Mouse (Mus musculus): ENCODE data around the gene Fat1. TPM values are rescaled to one million over a fixed set of nuclear protein-coding genes. Genes with fewer than 3 reads are reported as not detected.

The Fat1 gene
- polyA plus RNA-seq, 1 experiment from 2014 or later = 0.78 TPM

DNA sequence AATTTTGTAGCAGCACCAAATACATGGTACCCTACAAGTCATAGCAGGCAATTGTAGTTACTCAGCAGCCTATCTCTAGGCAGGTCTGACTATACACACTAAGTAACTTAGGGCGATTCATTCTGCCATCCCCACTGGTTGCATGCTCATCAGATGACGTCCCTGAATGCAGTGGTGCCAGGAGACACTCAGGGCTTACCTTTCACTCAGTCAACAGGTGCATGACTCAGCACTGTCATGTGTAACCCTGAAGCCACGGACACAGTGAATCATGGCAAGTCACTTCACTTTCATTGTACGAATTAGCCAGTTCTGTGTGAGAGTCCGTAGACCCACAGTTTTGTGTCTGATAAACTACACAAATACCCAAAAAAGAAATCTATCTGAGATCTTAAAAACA, 10.3 kb upstream of the Fat1 start:
- TF ChIP-seq EP300 (IDR thresholded peaks at IDR 0.05; ENCODE audit: low read depth) (no peak), CTCF (IDR thresholded peaks at IDR 0.05; ENCODE audit: low read depth) (no peak)
- H3K4me1 ChIP-seq (ENCODE audit: insufficient read depth) = no peaks in the 10 kb centered on the region
- H3K4me3 ChIP-seq (ENCODE audit: low read depth, low read length) = no peak overlapping the region
- no peak overlapping the region for H3K27ac ChIP-seq (ENCODE audit: low read depth)
- ATAC-seq (no peak), DNase-seq (no peak)
- H3K9ac ChIP-seq (replicated peaks) = no peak overlapping the region
- H3K36me3 ChIP-seq (replicated peaks; ENCODE audit: insufficient read depth, low read length) = no peaks in the 10 kb centered on the region
- H3K4me2 ChIP-seq (ENCODE audit: low read depth, low read length) = no peak overlapping the region
- H3K9me3 ChIP-seq (ENCODE audit: low read length) = 0 out of 2 replicates have a peak, but pooled peaks cover 7% of the 10 kb centered on the region
- no peaks in the 10 kb centered on the region for H3K27me3 ChIP-seq (ENCODE audit: insufficient read depth, low read length)
- 71% methylated on average over 5 of the region's 5 CpGs for WGBS (ENCODE audit: insufficient replicate concordance)

DNA sequence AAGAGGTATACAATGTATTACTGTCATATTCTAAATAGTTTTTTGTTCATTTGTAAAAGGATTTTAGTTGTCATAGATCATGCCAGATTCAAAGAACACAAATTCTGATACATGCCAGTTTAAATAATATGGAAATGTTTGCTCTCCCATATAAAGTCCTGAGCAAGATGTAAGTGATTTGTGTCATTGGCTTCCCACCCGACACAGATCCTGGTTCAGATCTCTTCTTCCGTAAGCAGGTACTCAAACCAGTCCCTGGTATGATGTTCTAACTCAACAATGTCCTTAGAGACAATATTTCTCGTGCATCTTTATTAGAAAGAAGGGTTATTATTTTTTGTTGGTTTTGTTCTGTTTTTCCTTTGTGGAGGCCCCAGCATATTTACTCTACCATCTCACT, 5.2 kb upstream of the Fat1 start:
- Histone ChIP-seq H3K36me3 (replicated peaks; ENCODE audit: insufficient read depth, low read length) (no peaks in the 10 kb centered on the region), H3K4me1 (ENCODE audit: insufficient read depth) (no peaks in the 10 kb centered on the region), H3K9ac (replicated peaks) (no peak overlapping the region), H3K27ac (ENCODE audit: low read depth) (no peak overlapping the region), H3K9me3 (ENCODE audit: low read length) (peaks cover 7% of the 10 kb centered on the region; the same call in 1 of the 2 replicates), H3K4me2 (ENCODE audit: low read depth, low read length) (no peak overlapping the region), H3K4me3 (ENCODE audit: low read depth, low read length) (no peak overlapping the region), H3K27me3 (ENCODE audit: insufficient read depth, low read length) (peaks cover 15% of the 10 kb centered on the region)
- no peak for DNase-seq
- no peak for ATAC-seq
- TF ChIP-seq EP300 (IDR thresholded peaks at IDR 0.05; ENCODE audit: low read depth) (no peak), CTCF (IDR thresholded peaks at IDR 0.05; ENCODE audit: low read depth) (no peak)
- WGBS (ENCODE audit: insufficient replicate concordance) = 77% methylated on average over 3 of the region's 3 CpGs

DNA sequence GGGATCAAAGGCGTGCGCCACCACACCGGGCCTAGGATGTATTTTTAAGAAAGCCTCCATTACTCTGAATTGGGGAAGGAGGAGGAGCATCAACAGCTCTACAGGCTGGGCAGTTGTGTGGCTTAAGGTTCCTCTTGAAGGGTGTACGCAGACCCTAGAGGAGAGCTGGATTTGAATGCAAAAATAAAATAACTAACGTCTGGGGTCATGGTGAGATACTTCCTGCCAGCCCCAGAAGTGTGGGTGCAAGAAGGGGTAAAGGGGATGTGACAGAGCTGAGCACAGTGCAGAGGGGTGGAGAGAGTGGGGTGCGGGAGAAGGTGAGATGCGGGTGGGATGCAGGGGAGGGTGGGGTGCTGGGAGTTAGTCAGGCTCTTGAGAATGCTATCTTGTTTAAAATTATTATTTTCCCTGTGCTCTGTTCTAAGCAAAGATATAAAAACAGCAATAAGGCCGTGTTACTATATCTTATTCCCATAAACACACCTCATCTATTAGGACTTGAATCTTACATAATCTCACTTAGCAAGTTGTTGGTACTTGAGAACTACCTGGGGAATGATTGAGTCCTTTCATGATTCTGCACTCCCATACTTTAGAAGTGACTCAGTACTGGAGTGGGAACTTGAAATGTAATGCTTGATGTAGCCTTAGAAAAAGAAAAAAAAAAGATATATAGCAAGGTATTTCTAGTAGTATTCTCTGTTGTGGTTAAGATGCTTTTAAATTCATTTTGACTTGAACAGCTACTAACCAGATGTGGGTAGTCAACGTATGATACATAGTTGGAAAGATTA, 2.5 kb upstream of the Fat1 start:
- no peak for TF ChIP-seq CTCF (IDR thresholded peaks at IDR 0.05; ENCODE audit: low read depth)
- TF ChIP-seq EP300 (IDR thresholded peaks at IDR 0.05; ENCODE audit: low read depth) = no peak
- Histone ChIP-seq H3K27ac (ENCODE audit: low read depth) (no peak overlapping the region), H3K9me3 (ENCODE audit: low read length) (peaks cover 7% of the 10 kb centered on the region; the same call in 1 of the 2 replicates), H3K4me3 (ENCODE audit: low read depth, low read length) (no peak overlapping the region), H3K27me3 (ENCODE audit: insufficient read depth, low read length) (peaks cover 42% of the 10 kb centered on the region), H3K4me2 (ENCODE audit: low read depth, low read length) (no peak overlapping the region), H3K4me1 (ENCODE audit: insufficient read depth) (no peaks in the 10 kb centered on the region; the same call in 1 of the 2 replicates), H3K9ac (replicated peaks) (no peak overlapping the region), H3K36me3 (replicated peaks; ENCODE audit: insufficient read depth, low read length) (no peaks in the 10 kb centered on the region)
- DNase-seq (no peak), ATAC-seq (no peak)
- WGBS (ENCODE audit: insufficient replicate concordance) = 81% methylated on average over 9 of the region's 9 CpGs

DNA sequence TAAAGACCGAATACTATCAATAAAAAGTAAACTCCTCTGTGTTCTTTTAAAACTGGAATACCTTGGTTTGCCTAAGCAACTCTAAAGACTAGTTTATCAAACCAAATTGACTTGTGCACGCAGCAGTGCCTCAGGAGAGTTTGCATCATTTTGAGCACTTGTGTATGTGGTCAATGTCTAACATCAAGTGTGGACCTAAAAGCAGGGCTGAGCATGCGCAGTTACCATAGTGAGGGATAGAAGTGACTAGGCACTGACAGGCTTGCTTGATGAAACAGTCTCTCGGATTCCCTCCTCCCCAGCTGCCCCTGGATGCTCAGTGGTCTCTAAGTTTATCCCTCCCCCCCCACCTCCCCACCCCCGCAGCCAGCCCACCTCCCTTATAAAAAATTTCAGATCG, 1.8 kb upstream of the Fat1 start:
- ATAC-seq (no peak), DNase-seq (no peak)
- H3K4me1 ChIP-seq (ENCODE audit: insufficient read depth) = no peaks in the 10 kb centered on the region; the same call in 1 of the 2 replicates
- no peak for TF ChIP-seq EP300 (IDR thresholded peaks at IDR 0.05; ENCODE audit: low read depth)
- no peak for TF ChIP-seq CTCF (IDR thresholded peaks at IDR 0.05; ENCODE audit: low read depth)
- peaks cover 47% of the 10 kb centered on the region for H3K27me3 ChIP-seq (ENCODE audit: insufficient read depth, low read length)
- H3K9ac ChIP-seq (replicated peaks) = no peak overlapping the region
- no peak overlapping the region for H3K4me2 ChIP-seq (ENCODE audit: low read depth, low read length)
- no peak overlapping the region for H3K4me3 ChIP-seq (ENCODE audit: low read depth, low read length)
- no peak overlapping the region for H3K27ac ChIP-seq (ENCODE audit: low read depth)
- H3K9me3 ChIP-seq (ENCODE audit: low read length) = peaks cover 7% of the 10 kb centered on the region; the same call in 1 of the 2 replicates
- no peaks in the 10 kb centered on the region for H3K36me3 ChIP-seq (replicated peaks; ENCODE audit: insufficient read depth, low read length)
- WGBS (ENCODE audit: insufficient replicate concordance) = 54% methylated on average over 6 of the region's 6 CpGs

DNA sequence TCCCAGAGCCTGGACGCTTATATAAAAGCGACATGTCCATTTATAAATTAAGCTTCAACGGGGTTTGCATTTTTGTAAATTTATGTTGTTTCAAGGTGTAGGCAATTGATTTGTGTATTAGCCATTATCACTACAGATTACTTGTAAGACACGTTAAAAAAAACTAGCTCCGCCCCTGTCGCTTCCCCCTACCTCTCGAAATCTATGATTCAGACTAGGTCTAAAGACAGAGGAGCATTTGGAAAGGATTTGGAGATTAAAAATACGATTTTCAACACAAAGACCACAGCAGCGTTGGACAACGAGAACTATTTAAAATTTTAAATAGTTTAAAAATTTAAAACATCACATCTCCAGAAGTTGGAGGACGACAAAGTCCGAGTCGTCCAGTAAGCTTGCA, 831 bp upstream of the Fat1 start:
- Histone ChIP-seq H3K4me2 (ENCODE audit: low read depth, low read length) (peak overlapping the region; percentile 80), H3K9ac (replicated peaks) (no peak overlapping the region), H3K9me3 (ENCODE audit: low read length) (peaks cover 3% of the 10 kb centered on the region; the same call in 1 of the 2 replicates), H3K4me3 (ENCODE audit: low read depth, low read length) (peak overlapping the region; percentile 35), H3K36me3 (replicated peaks; ENCODE audit: insufficient read depth, low read length) (no peaks in the 10 kb centered on the region), H3K4me1 (ENCODE audit: insufficient read depth) (no peaks in the 10 kb centered on the region; the same call in 1 of the 2 replicates), H3K27ac (ENCODE audit: low read depth) (no peak overlapping the region), H3K27me3 (ENCODE audit: insufficient read depth, low read length) (peaks cover 49% of the 10 kb centered on the region)
- no peak for ATAC-seq
- WGBS (ENCODE audit: insufficient replicate concordance) = 5% methylated on average over 13 of the region's 13 CpGs
- TF ChIP-seq EP300 (IDR thresholded peaks at IDR 0.05; ENCODE audit: low read depth) = no peak
- TF ChIP-seq CTCF (IDR thresholded peaks at IDR 0.05; ENCODE audit: low read depth) = no peak
- no peak for DNase-seq

DNA sequence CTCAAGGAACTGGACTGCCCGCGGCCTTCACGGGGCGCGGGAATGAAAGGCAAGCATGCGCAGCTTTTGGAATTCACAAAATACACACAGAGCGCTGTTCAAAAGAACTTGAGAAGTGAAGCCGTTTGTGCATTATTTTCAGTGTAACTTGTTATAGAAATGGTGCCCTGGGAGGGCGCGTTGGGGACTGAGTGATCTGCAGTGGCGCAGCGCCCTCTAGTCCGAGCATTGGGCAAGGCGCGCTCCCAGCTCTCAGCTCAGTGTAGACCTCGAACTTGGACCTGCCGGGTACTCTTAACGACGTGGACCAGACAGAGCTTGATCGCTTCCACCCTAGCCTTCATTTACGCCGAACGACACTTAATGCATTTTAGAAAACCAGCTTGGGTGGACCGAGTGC, 494 bp downstream of the Fat1 start:
- 0% methylated on average over 24 of the region's 24 CpGs for WGBS (ENCODE audit: insufficient replicate concordance)
- ATAC-seq = peak; percentile 43
- H3K9ac ChIP-seq (replicated peaks) = no peak overlapping the region

More for the DNA sequence above, 494 bp downstream of the Fat1 start:
- TF ChIP-seq CTCF (IDR thresholded peaks at IDR 0.05; ENCODE audit: low read depth) = peak; percentile 78
- no peak for TF ChIP-seq EP300 (IDR thresholded peaks at IDR 0.05; ENCODE audit: low read depth)
- H3K36me3 ChIP-seq (replicated peaks; ENCODE audit: insufficient read depth, low read length) = no peaks in the 10 kb centered on the region
- no peaks in the 10 kb centered on the region for H3K9me3 ChIP-seq (ENCODE audit: low read length)
- peaks cover 49% of the 10 kb centered on the region for H3K27me3 ChIP-seq (ENCODE audit: insufficient read depth, low read length)
- no peak overlapping the region for H3K27ac ChIP-seq (ENCODE audit: low read depth)
- H3K4me1 ChIP-seq (ENCODE audit: insufficient read depth) = no peaks in the 10 kb centered on the region; the same call in 1 of the 2 replicates
- H3K4me3 ChIP-seq (ENCODE audit: low read depth, low read length) = peak overlapping the region; percentile 35
- DNase-seq = peak; percentile 75
- peak overlapping the region; percentile 80 for H3K4me2 ChIP-seq (ENCODE audit: low read depth, low read length)

All from liver, postnatal 0 days (tissue).